Mouse (Mus musculus) intestine, embryonic 15.5 days (tissue): Measurements from ENCODE around the gene Ifitm6. TPM values are rescaled to one million over a fixed set of nuclear protein-coding genes. Genes with fewer than 3 reads are reported as not detected.
"Not testable (repeated sequence)": the region's sequence is repeated elsewhere in the genome, so short reads cannot be mapped to it uniquely, and the experiment has no call there.

Source experiments
- ATAC-seq: fragments of 200-750 bp; cut with Nextera tagmentation; 2 replicates; pipeline ENCODE4 v1.8.0; 2017; ENCODE audit warnings: moderate TSS enrichment, moderate library complexity
- H3K27ac ChIP-seq: fragments of 300-500 bp; sonication (generic); 2 replicates; pipeline ENCODE4 v1.5.1; 2015; ENCODE audit warnings: mild to moderate bottlenecking, inconsistent platforms
- H3K27me3 ChIP-seq: fragments of 300-500 bp; sonication (generic); replicated peaks from 2 replicates; pipeline ENCODE4 v1.6.1; 2015; ENCODE audit warnings: inconsistent platforms
- H3K36me3 ChIP-seq: fragments of 300-500 bp; sonication (generic); 2 replicates; pipeline ENCODE4 v1.6.1; 2015; ENCODE audit warnings: inconsistent platforms
- H3K4me1 ChIP-seq: fragments of 300-500 bp; sonication (generic); replicated peaks from 2 replicates; pipeline ENCODE4 v1.6.1; 2015; ENCODE audit warnings: inconsistent platforms
- H3K4me2 ChIP-seq: fragments of 300-500 bp; sonication (generic); replicated peaks from 2 replicates; pipeline ENCODE4 v1.6.1; 2015; ENCODE audit warnings: mild to moderate bottlenecking, inconsistent platforms
- H3K4me3 ChIP-seq: fragments of 300-500 bp; sonication (generic); replicated peaks from 2 replicates; pipeline ENCODE4 v1.5.1; 2015; ENCODE audit warnings: inconsistent platforms
- H3K9ac ChIP-seq: fragments of 300-500 bp; sonication (generic); 2 replicates; pipeline ENCODE4 v1.6.1; 2015; ENCODE audit warnings: inconsistent platforms
- H3K9me3 ChIP-seq: fragments of 300-500 bp; sonication (generic); 2 replicates; pipeline ENCODE4 v1.6.1; 2016; ENCODE audit warnings: inconsistent platforms
- WGBS: fragments of 180-500 bp; shearing (Covaris S2); methylation state at CpG from one replicate; pipeline ENCODE4 v1.1.7; 2015; 5-methylcytosine and 5-hydroxymethylcytosine counted together
- polyA plus RNA-seq: library from polyadenylated mRNA; unstranded; fragments of >200 nt; fragmentation: Nextera tagmentation; extraction: Ambion mirVana; gene quantifications from 2 replicates; pipeline ENCODE4 v1.2.1, GENCODE M21; 2015

The Ifitm6 gene
- polyA plus RNA-seq, 1 experiment from 2014 or later: 1.6 TPM

DNA sequence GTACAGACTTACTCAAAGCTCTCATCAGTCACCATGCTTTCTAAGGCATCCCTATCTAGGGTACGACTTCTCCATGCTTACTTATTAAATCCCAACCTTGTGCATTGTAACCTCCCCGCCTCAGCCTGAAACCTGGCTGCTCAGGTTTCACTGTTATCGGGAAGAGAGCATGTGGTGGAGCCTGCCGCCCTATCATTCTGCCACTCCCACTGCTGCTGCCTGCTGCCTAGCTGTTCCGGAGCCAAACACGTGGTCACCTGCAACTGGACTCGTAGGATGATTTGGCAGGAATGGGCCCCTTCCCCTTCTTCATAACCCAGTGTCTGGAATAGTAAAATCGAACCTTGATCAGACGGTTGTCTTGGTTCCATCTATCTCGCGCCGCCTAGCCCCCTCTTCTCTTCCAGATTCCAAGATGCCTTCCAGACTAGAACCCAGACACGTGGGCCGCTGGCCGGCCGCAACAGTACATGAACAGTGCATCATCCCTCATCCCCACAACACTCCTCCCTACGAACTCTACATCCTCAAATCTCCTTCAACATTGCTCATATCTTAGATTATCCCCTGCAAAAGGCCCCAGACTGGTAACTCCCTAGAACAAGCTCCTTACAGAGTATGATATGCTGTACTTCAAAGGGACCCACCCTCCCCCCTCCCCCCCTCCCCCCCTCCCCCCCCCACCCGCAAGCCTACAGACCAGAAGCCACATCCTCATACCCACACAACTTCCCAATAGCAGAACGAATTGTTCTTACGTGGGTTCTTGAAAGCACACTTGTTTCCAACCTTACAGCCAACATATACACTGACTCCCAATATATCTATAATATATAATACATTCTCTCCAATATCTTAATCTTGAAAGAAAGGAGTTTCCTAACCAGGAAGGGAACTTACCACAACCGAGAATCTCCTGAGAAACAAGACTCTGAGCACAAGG, 20.6 kb upstream of the Ifitm6 start:
- peak; percentile 48 for ATAC-seq
- 68% methylated on average over 20 of the region's 21 CpGs for WGBS
- Histone ChIP-seq H3K9me3 (no peaks in the 10 kb centered on the region), H3K4me3 (no peak overlapping the region), H3K4me2 (no peak overlapping the region), H3K9ac (no peak overlapping the region), H3K27ac (0 out of 2 replicates have a peak overlapping the region, but pooled peaks have one; percentile 17), H3K36me3 (no peaks in the 10 kb centered on the region), H3K27me3 (no peaks in the 10 kb centered on the region), H3K4me1 (peaks cover 14% of the 10 kb centered on the region)

DNA sequence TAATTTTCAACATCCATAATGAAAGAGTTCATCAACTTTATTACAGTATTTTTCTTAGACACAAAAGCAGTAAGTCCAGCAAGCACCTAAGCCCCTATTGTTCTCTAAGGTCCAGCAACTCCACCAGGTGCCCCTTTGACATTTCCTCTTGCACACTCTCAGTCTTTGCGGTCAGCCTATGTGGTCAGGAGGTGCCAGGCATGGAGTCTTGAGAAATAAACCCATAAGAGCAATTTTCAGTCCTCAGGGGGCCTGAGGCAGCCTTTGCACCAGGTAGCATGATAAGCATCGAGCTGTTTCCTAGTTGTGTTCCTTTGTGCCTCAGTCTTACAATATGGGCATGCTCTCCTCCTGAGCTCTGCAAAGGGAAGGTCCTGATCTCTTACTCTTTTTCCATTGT, 18.9 kb upstream of the Ifitm6 start:
- H3K27me3 ChIP-seq: not testable (repeated sequence)

DNA sequence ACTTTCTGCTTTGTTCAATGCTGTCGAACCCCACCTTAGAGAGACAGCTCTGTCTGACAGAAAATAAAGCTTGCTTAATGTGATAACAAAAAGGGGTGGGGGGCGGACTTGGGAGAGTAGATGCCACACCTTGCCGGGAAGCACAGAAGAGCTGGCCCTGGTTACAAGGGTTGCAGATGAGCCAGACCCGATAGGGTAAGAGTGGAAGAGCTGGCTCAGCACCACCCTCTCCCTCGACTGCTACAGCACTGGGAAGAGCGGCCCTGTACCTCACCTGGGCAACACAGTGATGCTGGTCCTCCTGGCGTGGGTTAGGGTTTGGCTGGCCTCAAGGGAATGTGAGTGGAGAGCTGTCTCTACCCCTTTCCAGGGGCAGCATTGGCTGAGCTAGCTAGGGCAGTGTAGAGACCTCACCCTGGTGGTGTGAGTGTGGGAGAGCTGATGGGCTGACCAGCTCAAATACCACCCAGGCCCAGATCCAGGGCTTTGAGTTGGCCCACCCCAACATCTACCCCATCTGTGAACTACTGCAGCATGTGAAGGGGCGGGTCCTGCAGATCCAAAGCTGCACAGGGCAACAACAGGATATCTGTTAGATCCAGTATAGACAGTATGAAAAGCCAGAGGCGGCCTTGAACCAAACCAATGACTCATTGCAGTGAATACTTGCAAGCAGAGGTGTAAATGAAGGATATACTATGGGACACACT, 14.9 kb upstream of the Ifitm6 start:
- H3K36me3 ChIP-seq: no peaks in the 10 kb centered on the region
- ATAC-seq: no peak
- 60% methylated on average over 9 of the region's 9 CpGs for WGBS
- no peak overlapping the region for H3K4me3 ChIP-seq
- H3K9me3 ChIP-seq: no peaks in the 10 kb centered on the region
- no peaks in the 10 kb centered on the region for H3K4me1 ChIP-seq
- H3K9ac ChIP-seq: no peak overlapping the region
- H3K27ac ChIP-seq: no peak overlapping the region
- no peaks in the 10 kb centered on the region for H3K27me3 ChIP-seq
- no peak overlapping the region for H3K4me2 ChIP-seq

More for the DNA sequence above, 18.9 kb upstream of the Ifitm6 start:
- not testable (repeated sequence) for H3K9ac ChIP-seq, H3K4me3 ChIP-seq, H3K9me3 ChIP-seq, H3K27ac ChIP-seq, H3K4me1 ChIP-seq, H3K4me2 ChIP-seq, H3K36me3 ChIP-seq, ATAC-seq
- WGBS: 89% methylated on average over 1 of the region's 2 CpGs

DNA sequence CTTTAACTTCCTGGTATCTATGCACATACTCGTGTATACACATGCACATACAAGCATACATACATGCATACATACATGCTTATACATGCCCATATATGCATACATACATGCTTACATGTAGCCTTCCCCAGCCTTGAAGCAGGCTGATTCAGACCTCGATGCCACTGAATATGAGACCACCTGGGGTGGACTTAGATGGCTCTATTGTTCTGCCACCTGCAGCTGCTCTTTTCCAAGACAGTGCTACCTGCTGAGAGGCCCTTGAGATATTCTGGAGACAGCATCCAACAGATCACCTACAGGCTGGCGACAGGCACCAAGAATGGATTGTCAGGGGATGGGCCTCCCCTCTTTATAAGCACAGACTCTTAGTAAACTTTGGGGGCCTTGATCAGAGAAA, 12.7 kb upstream of the Ifitm6 start:
- H3K27ac ChIP-seq: no peak overlapping the region
- WGBS: 72% methylated on average over 3 of the region's 3 CpGs
- H3K4me3 ChIP-seq: no peak overlapping the region
- no peaks in the 10 kb centered on the region for H3K4me1 ChIP-seq
- H3K36me3 ChIP-seq: no peaks in the 10 kb centered on the region
- no peak overlapping the region for H3K9ac ChIP-seq
- no peaks in the 10 kb centered on the region for H3K27me3 ChIP-seq
- H3K4me2 ChIP-seq: no peak overlapping the region
- no peak for ATAC-seq
- H3K9me3 ChIP-seq: no peaks in the 10 kb centered on the region

DNA sequence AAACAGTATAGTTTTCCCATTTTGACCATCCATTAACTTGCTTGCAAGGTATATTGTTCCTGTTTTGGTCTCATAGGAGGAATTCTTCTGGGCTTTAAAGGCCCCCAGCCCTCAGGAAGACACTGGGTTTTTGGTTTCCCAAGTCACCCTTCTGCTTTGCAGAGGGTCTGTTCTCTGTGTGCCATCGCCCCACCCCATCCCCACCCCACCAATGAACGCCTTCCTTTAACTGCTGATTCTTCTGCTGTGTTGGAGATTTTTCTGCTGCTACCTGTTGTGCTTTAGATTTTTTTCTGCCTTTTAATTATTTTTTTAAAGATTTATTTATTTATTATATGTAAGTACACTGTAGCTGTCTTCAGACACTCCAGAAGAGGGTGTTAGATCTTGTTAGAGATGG, 11.1 kb upstream of the Ifitm6 start, which contains the start of gene Gm17387:
Gene Gm17387 (plus strand): TSS at position 301 of the 400 bp plus-strand sequence.
- no peaks in the 10 kb centered on the region for H3K27me3 ChIP-seq
- H3K27ac ChIP-seq: no peak within 1 kb of the TSS
- no peaks in the 10 kb centered on the region for H3K9me3 ChIP-seq
- ATAC-seq: no peak
- WGBS: 89% methylated on average over 2 of the region's 2 CpGs
- no peaks in the 10 kb centered on the region for H3K4me1 ChIP-seq
- H3K36me3 ChIP-seq: no peaks in the 10 kb centered on the region
- H3K4me3 ChIP-seq: no peak within 1 kb of the TSS
- H3K4me2 ChIP-seq: no peak within 1 kb of the TSS
- no peak within 1 kb of the TSS for H3K9ac ChIP-seq

DNA sequence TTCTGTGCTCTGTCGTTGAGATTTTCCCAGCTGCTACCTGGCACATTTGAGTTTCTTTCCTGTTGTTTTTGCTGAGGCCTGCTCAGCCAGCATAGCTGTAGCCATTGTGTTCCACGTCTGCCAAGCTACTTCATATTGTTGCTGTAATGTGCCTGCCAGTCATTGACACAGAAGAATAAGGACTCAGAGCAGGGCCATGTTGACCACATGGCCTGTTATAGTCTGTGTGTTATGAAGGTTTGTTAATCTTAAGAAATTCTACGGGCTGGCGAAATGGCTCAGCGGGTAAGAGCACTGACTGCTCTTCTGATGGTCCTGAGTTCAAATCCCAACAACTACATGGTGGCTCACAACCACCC, 9.0 kb upstream of the Ifitm6 start:
- Histone ChIP-seq H3K27ac (no peak overlapping the region), H3K27me3 (no peaks in the 10 kb centered on the region), H3K9ac (no peak overlapping the region), H3K4me2 (no peak overlapping the region), H3K9me3 (no peaks in the 10 kb centered on the region), H3K4me3 (no peak overlapping the region), H3K4me1 (no peaks in the 10 kb centered on the region), H3K36me3 (no peaks in the 10 kb centered on the region)
- ATAC-seq: no peak
- WGBS: 70% methylated on average over 5 of the region's 5 CpGs

DNA sequence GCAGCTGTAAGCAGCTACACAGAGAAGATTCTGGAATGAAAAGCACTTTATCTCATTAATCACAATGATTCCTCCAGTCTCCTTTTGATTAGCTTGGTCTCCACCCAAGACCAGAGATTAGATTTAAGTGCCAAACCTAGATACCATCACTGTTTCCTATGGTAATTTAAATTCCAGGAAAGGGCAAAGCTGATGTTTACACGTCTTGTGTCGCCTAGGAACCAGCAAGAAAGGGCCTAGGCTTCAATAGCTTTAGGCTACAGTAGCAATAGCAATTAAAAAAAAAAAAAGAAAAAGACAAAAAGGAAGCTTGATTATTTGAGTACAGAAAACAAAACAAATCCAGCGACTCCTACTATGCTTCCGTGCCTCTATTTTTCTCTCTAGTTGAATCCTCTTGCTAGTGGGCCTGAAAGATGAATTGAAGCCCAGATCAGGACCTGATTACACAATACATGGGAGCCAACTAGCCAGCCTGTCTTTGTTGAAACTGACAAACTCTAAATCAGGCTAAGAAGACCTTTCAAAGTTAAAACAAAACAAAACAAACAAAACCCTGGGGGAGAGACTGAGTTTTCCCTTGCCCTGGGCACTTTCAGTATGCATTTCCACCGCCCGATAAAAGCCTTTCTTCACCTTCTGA, 8.5 kb upstream of the Ifitm6 start:
- no peaks in the 10 kb centered on the region for H3K36me3 ChIP-seq
- WGBS: 44% methylated on average over 6 of the region's 6 CpGs
- H3K4me1 ChIP-seq: no peaks in the 10 kb centered on the region
- no peak for ATAC-seq
- H3K4me2 ChIP-seq: no peak overlapping the region
- H3K9me3 ChIP-seq: no peaks in the 10 kb centered on the region
- H3K4me3 ChIP-seq: no peak overlapping the region
- H3K27me3 ChIP-seq: no peaks in the 10 kb centered on the region
- H3K27ac ChIP-seq: no peak overlapping the region
- H3K9ac ChIP-seq: no peak overlapping the region

DNA sequence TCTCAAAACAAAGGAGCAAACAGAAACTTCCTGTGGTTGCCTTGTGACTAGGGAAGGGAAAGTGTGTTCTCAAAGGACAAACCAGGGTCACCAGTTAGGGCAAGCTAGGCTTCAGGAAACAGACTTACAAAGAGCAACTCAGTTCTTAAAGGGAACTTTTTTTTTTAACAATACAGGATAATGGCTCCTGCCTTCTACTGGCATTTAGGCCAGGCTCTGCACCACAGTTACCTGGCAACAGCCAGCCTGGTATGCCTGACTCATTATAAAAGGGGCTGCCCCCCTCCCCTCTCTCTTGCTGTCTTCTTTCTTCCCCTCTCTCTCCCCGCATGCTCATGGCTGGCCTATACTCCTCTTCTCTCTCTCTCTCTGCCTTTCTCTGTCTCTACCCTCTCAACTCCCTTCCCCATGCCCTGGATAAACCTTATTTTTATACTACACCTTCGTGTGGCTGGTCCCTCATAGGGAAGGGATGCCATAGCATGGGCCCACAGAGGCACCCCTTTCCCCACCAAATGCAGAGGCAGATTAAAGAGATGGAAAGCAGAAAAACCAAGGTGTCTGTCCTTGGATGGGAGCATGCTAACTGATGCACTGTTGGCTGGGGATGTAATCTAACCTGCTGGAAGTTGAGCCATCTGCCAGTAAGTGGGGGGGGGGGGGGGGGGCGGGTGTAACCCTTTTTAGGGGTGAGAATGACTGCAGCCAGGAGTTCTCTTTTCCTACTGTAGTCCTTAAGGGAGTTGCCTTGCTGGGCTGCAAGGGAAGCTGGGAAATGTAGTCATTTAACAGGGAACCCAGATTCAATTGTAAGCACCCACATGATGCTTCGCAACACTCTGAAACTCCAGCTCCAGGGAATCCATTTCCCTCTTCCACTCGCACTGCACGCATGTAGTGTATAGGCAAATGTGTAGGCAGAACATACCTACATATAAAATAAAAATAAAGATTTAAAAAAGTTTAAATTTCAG, 7.4 kb upstream of the Ifitm6 start:
- no peak overlapping the region for H3K9ac ChIP-seq
- no peaks in the 10 kb centered on the region for H3K4me1 ChIP-seq
- H3K4me2 ChIP-seq: no peak overlapping the region
- no peak for ATAC-seq
- H3K27me3 ChIP-seq: no peaks in the 10 kb centered on the region
- no peak overlapping the region for H3K4me3 ChIP-seq
- 0 out of 2 replicates have a peak overlapping the region, but pooled peaks have one; percentile 17 for H3K27ac ChIP-seq
- H3K36me3 ChIP-seq: no peaks in the 10 kb centered on the region
- WGBS: 56% methylated on average over 6 of the region's 6 CpGs
- H3K9me3 ChIP-seq: no peaks in the 10 kb centered on the region

DNA sequence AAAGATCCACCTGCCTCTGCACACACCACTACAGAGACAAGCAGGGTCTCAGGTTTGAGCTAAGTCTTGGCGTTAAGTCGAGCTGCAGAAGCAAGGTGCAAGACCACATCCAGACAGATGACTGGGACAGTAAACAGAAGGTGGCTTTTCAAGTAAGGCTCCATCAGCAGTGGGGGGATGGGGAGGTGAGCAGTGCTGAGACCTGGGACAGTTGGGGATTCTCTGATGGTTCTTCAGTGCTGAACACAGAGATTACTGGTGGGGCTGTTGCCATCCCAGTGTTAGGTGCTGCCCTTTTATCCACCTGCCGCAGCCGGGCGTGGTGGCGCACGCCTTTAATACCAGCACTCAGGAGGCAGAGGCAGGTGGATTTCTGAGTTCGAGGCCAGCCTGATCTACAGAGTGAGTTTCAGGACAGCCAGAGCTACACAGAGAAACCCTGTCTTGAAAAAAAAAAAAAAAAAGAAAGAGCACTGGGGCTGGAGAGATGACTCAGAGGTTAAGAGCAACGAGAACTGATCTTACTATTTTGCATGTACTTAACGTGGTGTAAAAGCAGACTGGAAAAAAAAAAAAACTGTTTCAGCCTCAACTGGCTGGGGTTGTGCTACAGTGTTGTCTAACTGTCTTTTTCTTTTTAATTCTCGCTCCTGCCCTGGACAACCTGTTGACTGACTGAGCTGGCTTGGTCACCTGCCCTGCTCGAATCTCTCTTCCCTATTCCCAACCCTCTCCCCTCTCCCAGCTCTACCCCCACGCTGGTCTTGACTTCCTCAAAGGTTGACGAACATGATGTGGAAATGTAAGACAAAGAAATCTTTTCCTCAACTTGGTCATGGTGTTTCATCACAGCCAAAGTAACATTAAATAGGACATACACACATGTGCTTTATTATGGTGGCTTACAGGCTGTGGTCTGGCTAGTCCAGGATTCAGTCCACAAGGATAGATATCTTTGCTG, 4.0 kb upstream of the Ifitm6 start:
- Histone ChIP-seq H3K27me3 (no peaks in the 10 kb centered on the region), H3K4me2 (no peak overlapping the region), H3K4me3 (no peak overlapping the region), H3K4me1 (no peaks in the 10 kb centered on the region), H3K9ac (no peak overlapping the region), H3K36me3 (no peaks in the 10 kb centered on the region), H3K9me3 (no peaks in the 10 kb centered on the region), H3K27ac (no peak overlapping the region)
- 77% methylated on average over 14 of the region's 14 CpGs for WGBS
- no peak for ATAC-seq

DNA sequence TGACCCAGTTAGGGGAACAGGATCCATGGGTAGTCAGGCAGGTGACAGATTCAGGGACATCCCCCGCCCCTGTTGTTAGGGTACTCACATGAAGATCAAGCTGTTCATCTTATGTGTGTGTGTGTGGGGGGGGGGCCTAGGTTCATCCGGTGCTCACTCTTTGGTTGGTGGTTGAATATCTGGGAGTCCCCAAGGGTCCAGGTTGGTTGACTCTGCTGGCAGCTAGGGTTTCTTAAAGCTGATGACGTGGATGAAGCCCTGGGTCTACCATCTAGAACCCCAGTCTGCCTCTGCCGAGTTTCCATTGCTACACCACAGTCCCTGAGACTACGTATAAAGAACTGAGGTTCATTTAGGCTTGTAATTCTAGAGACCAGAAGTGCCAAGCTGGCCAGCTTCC, 1.3 kb upstream of the Ifitm6 start:
- Histone ChIP-seq H3K9me3 (no peaks in the 10 kb centered on the region), H3K4me3 (no peak overlapping the region), H3K36me3 (no peaks in the 10 kb centered on the region), H3K4me1 (no peaks in the 10 kb centered on the region), H3K27me3 (no peaks in the 10 kb centered on the region), H3K27ac (no peak overlapping the region), H3K9ac (no peak overlapping the region), H3K4me2 (no peak overlapping the region)
- 95% methylated on average over 5 of the region's 5 CpGs for WGBS
- ATAC-seq: no peak
